Mouse (Mus musculus) kidney, embryonic 14.5 days (tissue): Measurements from ENCODE around the gene Zfp454. TPM values are rescaled to one million over a fixed set of nuclear protein-coding genes. Genes with fewer than 3 reads are reported as not detected.
A peak's percentile ranks its signal among the peaks of the same experiment; 100 is the strongest.

Experiments used
- ATAC-seq: fragments of 200-750 bp; cut with Nextera tagmentation; 2 replicates; pipeline ENCODE4 v1.8.0; 2017; ENCODE audit warnings: moderate number of reproducible peaks, mild to moderate bottlenecking, moderate TSS enrichment, moderate library complexity; ENCODE audit not compliant: low FRiP score, low TSS enrichment
- H3K27ac ChIP-seq: fragments of 300-500 bp; sonication (generic); 2 replicates; pipeline ENCODE4 v1.5.1; 2014; ENCODE audit warnings: low read depth, mild to moderate bottlenecking, low read length, moderate library complexity, mixed read lengths
- H3K27me3 ChIP-seq: fragments of 300-500 bp; sonication (generic); 2 replicates; pipeline ENCODE4 v1.6.1; 2014; ENCODE audit warnings: mild to moderate bottlenecking, low read length; ENCODE audit not compliant: control insufficient read depth, insufficient read depth
- H3K36me3 ChIP-seq: fragments of 300-500 bp; sonication (generic); 2 replicates; pipeline ENCODE4 v1.6.1; 2014; ENCODE audit warnings: low read length, mixed read lengths; ENCODE audit not compliant: control insufficient read depth, insufficient read depth
- H3K4me1 ChIP-seq: fragments of 300-500 bp; sonication (generic); 2 replicates; pipeline ENCODE4 v1.6.1; 2014; ENCODE audit warnings: low read length, mixed read lengths; ENCODE audit not compliant: control insufficient read depth, insufficient read depth
- H3K4me2 ChIP-seq: fragments of 300-500 bp; sonication (generic); replicated peaks from 2 replicates; pipeline ENCODE4 v1.6.1; 2014; ENCODE audit warnings: low read depth, mild to moderate bottlenecking, low read length
- H3K4me3 ChIP-seq: fragments of 300-500 bp; sonication (generic); 2 replicates; pipeline ENCODE4 v1.5.1; 2014; ENCODE audit warnings: mild to moderate bottlenecking, low read length
- H3K9ac ChIP-seq: fragments of 300-500 bp; sonication (generic); 2 replicates; pipeline ENCODE4 v1.6.1; 2014; ENCODE audit warnings: low read depth, mild to moderate bottlenecking, low read length, moderate library complexity
- H3K9me3 ChIP-seq: fragments of 300-500 bp; sonication (generic); 2 replicates; pipeline ENCODE4 v1.6.1; 2016; ENCODE audit warnings: low read length; ENCODE audit not compliant: control insufficient read depth
- WGBS: fragments of 180-500 bp; shearing (Covaris S2); extraction: QIAGEN DNeasy Blood & Tissue Kit; methylation state at CpG from one replicate; pipeline ENCODE4 v1.1.7; 2014; 5-methylcytosine and 5-hydroxymethylcytosine counted together
- polyA plus RNA-seq: library from polyadenylated mRNA; unstranded; fragments of >200 nt; fragmentation: Nextera tagmentation; extraction: Ambion mirVana; gene quantifications from 2 replicates; pipeline ENCODE4 v1.2.1, GENCODE M21; 2014

Gene Zfp454
- 8.3 and 9.5 TPM in 2 replicates for polyA plus RNA-seq

- 5% methylated on average over 26 of the region's 26 CpGs for WGBS
- peak within 1 kb of the TSS; percentile 55 for H3K4me3 ChIP-seq
- H3K27ac ChIP-seq: peak within 1 kb of the TSS; percentile 57; the same call in 1 of the 2 replicates
- H3K4me1 ChIP-seq: peaks cover 5% of the 10 kb centered on the region; the same call in 1 of the 2 replicates
- peaks cover 14% of the 10 kb centered on the region; the same call in 1 of the 2 replicates for H3K36me3 ChIP-seq
- H3K9me3 ChIP-seq: peaks cover 3% of the 10 kb centered on the region; the same call in 1 of the 2 replicates
- no peaks in the 10 kb centered on the region for H3K27me3 ChIP-seq
- ATAC-seq: peak; percentile 97
- peak within 1 kb of the TSS; percentile 79 for H3K4me2 ChIP-seq
- peak within 1 kb of the TSS; percentile 72 for H3K9ac ChIP-seq
These were observed at the start of gene Zfp454 for GRCm38 (mm10) chr11:50887390-50888128. TSS of gene Zfp454 (minus strand) at chr11:50887651.

GRCm38 (mm10) chr11:50932040-50932439 is 44.6 kb upstream of the Zfp454 start:
- H3K9ac ChIP-seq: no peak overlapping the region
- ATAC-seq: no peak
- no peaks in the 10 kb centered on the region for H3K4me1 ChIP-seq
- 92% methylated on average over 1 of the region's 1 CpGs for WGBS
- no peaks in the 10 kb centered on the region for H3K27me3 ChIP-seq
- no peak overlapping the region for H3K27ac ChIP-seq
- peak overlapping the region; percentile 63; the same call in 1 of the 2 replicates for H3K4me3 ChIP-seq
- peak overlapping the region; percentile 96; the same call in 1 of the 2 replicates for H3K4me2 ChIP-seq
- no peaks in the 10 kb centered on the region for H3K9me3 ChIP-seq
- H3K36me3 ChIP-seq: no peaks in the 10 kb centered on the region

GRCm38 (mm10) chr11:50931451-50931866 is 44.0 kb upstream of the Zfp454 start, which contains the start of gene Zfp354b:
TSS of gene Zfp354b (minus strand) at chr11:50931633.
- Histone ChIP-seq H3K4me1 (no peaks in the 10 kb centered on the region), H3K4me2 (peak within 1 kb of the TSS; percentile 96), H3K9ac (peak within 1 kb of the TSS; percentile 65), H3K9me3 (no peaks in the 10 kb centered on the region), H3K27ac (no peak within 1 kb of the TSS), H3K27me3 (no peaks in the 10 kb centered on the region), H3K4me3 (peak within 1 kb of the TSS; percentile 63), H3K36me3 (no peaks in the 10 kb centered on the region)
- 2% methylated on average over 18 of the region's 18 CpGs for WGBS
- peak; percentile 95 for ATAC-seq

GRCm38 (mm10) chr11:50931021-50931420 is 43.6 kb upstream of the Zfp454 start:
- peak overlapping the region; percentile 96 for H3K4me2 ChIP-seq
- no peak overlapping the region for H3K27ac ChIP-seq
- no peaks in the 10 kb centered on the region for H3K27me3 ChIP-seq
- H3K9me3 ChIP-seq: no peaks in the 10 kb centered on the region
- no peaks in the 10 kb centered on the region for H3K36me3 ChIP-seq
- WGBS: 1% methylated on average over 16 of the region's 16 CpGs
- H3K9ac ChIP-seq: peak overlapping the region; percentile 65
- peak overlapping the region; percentile 63 for H3K4me3 ChIP-seq
- no peaks in the 10 kb centered on the region for H3K4me1 ChIP-seq
- peak; percentile 63 for ATAC-seq

- WGBS: 18% methylated on average over 14 of the region's 14 CpGs
- Histone ChIP-seq H3K9ac (peak overlapping the region; percentile 65; the same call in 1 of the 2 replicates), H3K4me1 (no peaks in the 10 kb centered on the region), H3K27ac (no peak overlapping the region), H3K4me3 (peak overlapping the region; percentile 63), H3K27me3 (no peaks in the 10 kb centered on the region), H3K4me2 (peak overlapping the region; percentile 96), H3K9me3 (no peaks in the 10 kb centered on the region), H3K36me3 (no peaks in the 10 kb centered on the region)
- ATAC-seq: no peak
These were observed 43.1 kb upstream of the Zfp454 start for GRCm38 (mm10) chr11:50930469-50931014.

GRCm38 (mm10) chr11:50915671-50916320 is 28.3 kb upstream of the Zfp454 start, which contains the start of gene Zfp2:
TSS of gene Zfp2 (minus strand) at chr11:50916165.
- WGBS: under 1% methylated on average over 42 of the region's 47 CpGs
- 0 out of 2 replicates have a peak, but pooled peaks cover 2% of the 10 kb centered on the region for H3K9me3 ChIP-seq
- H3K4me1 ChIP-seq: no peaks in the 10 kb centered on the region
- ATAC-seq: peak; percentile 96
- peaks cover 14% of the 10 kb centered on the region for H3K36me3 ChIP-seq
- peak within 1 kb of the TSS; percentile 78 for H3K9ac ChIP-seq
- peak within 1 kb of the TSS; percentile 86 for H3K4me3 ChIP-seq
- H3K27me3 ChIP-seq: no peaks in the 10 kb centered on the region
- peak within 1 kb of the TSS; percentile 40 for H3K4me2 ChIP-seq
- H3K27ac ChIP-seq: peak within 1 kb of the TSS; percentile 79; the same call in 1 of the 2 replicates

GRCm38 (mm10) chr11:50914461-50914860 is 27.0 kb upstream of the Zfp454 start:
- Histone ChIP-seq H3K27me3 (no peaks in the 10 kb centered on the region), H3K4me3 (no peak overlapping the region), H3K27ac (no peak overlapping the region), H3K9ac (no peak overlapping the region), H3K36me3 (peaks cover 26% of the 10 kb centered on the region), H3K4me2 (no peak overlapping the region), H3K4me1 (no peaks in the 10 kb centered on the region), H3K9me3 (0 out of 2 replicates have a peak, but pooled peaks cover 2% of the 10 kb centered on the region)
- WGBS: 90% methylated on average over 3 of the region's 3 CpGs
- no peak for ATAC-seq

GRCm38 (mm10) chr11:50913301-50913700 is 25.9 kb upstream of the Zfp454 start:
- Histone ChIP-seq H3K36me3 (peaks cover 34% of the 10 kb centered on the region), H3K9me3 (0 out of 2 replicates have a peak, but pooled peaks cover 2% of the 10 kb centered on the region), H3K27ac (no peak overlapping the region), H3K27me3 (no peaks in the 10 kb centered on the region), H3K9ac (no peak overlapping the region), H3K4me1 (no peaks in the 10 kb centered on the region), H3K4me3 (no peak overlapping the region), H3K4me2 (no peak overlapping the region)
- no peak for ATAC-seq
- WGBS: 95% methylated on average over 1 of the region's 1 CpGs
